Mouse (Mus musculus): ENCODE measurements at regions not wholly inside any gene's neighbourhood (a gene's known extent, or its start where the extent isn't known, plus 50 kb on each side); places are given as distances from the start of the nearest gene placed in this dataset.

DNA sequence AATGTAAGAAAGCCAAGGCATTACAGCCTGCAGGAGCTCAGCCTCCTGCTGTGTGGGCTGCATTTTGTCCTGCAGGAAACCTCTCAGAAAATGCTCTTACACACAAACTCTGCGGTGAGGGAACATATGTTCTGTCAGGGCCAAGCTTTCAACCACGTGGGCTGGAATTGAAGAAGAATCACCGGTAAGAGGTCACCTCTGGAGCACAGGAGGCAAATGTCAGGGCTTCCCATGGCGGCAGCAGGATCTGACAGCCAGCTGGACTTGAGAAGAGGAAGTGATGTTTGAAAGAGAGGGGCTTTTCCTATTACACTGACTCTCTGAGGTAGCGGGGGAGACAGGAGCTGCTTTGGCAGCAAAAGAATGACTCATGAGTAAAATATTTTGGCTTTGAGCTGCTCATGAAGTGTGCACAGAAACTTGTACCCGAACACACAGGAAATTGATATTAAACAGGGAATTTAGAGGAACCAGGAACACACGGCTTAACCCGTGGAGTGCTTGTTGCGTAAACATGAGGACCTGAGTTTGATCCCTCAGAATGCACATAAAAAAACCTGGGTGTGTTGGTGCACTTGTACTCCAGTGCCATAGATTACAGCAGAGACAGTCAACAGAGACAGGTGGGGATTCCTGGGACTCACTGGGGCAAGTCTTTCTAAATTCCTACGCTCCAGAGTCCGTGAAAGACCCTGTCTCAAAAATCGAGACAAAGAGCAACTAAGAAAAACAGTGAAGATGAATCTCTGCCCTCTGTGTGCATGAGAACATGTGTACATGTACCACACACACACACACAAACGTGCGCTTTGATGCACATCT lies 848.1 kb upstream of the A1bg start:
- DNase-seq (ENCODE audit: low read depth, low spot score), result no peak

DNA sequence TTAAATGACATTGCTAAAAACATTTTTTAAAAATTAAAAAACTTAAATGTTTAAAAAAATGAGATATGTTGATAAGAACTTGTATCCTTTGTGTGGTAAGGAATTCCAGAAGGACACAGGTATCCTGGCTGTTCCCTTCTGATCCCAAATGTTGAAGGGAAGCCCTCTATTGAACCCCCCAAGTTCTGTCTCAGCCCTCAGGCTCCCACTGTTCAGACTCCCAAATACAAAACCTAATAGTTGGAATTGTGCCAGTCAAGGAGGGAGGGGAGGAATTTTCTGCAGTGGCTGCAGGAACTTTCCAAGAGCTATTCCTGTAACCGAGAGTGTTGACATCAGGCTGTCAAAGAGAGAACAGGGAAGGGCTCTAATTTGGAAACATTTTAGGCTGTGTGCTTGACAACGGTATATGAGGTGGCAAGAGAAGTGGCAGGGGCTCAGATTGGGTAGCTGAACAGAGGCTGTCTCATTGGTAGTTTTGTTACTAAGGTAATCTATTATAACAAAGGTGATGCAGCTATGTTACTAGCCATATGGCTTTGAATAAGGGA lies 843.8 kb upstream of the A1bg start:
- no peak for DNase-seq (ENCODE audit: low read depth, low spot score)

DNA sequence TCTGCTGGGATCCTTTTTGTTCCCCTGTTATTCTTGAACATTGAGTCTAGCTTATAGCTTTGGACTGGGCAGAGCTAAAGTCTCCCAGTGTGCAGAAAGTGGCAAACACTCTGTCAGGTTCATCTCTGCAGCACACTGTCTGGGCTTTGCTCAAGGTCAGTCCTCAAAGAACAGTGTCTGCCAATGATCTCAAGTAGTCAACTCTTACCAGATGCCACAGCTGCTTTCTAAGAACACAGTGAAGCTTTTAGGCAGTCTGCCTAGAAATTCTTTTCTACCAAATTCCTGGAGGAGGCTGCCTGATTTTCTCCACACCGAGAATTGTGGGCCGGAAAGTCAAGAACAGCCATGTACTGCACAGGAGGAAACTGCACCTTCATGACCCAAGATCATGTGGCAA lies 831.0 kb upstream of the A1bg start:
- DNase-seq (ENCODE audit: low read depth, low spot score), result no peak

DNA sequence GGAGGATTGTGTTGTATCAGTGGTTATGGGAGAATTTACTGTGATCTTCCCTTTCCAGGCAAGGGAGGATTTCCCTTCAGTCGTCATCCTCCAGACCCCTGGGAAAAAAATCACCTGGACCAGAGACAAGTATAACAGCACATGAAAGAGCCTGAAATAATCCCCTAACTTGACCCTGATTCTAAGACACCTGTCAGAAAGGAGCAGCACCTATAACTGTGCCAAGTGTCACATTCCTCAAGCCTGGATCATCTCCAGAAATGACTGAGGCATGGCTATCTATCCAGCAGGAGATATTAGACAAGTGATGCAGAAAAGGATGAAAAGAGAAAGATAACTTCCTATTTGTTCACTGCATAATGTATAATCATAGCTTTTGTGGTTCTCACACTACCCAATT lies 800.9 kb upstream of the A1bg start:
- DNase-seq (ENCODE audit: low read depth, low spot score), result no peak

DNA sequence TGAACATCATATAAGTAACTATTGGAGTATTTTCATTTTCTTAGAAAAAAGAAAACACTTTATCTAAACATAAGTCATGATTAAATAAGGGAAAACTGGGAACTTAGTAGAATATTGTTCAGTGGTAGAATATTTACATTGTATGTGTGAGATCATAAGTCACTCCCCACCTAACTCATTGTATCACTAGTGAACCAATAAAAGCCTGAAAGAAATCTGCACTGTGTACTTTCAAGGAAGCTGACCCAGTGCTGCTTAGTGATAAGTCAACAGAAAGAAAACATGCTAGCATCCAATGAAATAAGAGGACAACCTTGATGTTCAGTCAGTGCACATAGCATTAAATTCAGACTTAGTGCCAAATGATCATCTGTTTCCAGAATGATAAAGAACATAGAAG lies 795.7 kb upstream of the A1bg start:
- no peak for DNase-seq (ENCODE audit: low read depth, low spot score)

DNA sequence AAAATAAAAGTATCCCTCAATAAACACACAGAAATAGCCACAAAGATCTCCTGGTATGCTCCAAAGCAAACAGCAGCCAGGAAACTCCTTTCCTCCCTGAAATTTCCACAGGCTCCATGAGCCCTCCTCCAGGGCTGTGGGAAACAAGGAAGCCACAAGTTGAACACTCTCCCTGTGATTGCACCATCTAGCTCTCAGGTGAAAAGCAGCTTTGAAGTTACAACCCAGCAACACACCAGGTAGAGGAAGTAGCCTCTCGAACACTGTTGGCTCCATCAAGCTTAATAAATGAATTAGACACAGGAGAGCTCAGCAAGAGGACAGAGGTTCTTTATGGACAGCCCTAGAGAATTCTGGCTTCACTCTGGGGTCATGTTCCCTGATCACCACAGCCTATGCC lies 794.4 kb upstream of the A1bg start:
- DNase-seq (ENCODE audit: low read depth, low spot score), result no peak

DNA sequence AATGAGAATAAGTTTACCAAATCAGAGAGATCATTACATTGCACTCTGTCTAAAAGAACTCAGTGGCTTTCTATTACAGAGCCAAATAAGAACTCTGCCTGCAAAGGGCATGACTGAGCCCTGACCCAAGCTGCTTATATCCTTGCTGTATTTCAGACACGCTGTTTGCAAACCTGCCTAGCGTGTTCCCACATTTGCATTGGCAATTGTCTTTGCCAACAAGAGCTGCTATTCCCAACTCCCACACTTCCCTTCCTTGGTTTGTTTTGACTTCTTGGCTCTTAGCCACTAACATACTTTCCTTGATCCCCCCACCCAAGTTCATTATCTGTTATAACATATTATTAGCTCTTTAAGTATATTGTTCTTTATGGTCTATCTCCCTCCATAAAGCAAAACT lies 791.1 kb upstream of the A1bg start:
- DNase-seq (ENCODE audit: low read depth, low spot score), result no peak

DNA sequence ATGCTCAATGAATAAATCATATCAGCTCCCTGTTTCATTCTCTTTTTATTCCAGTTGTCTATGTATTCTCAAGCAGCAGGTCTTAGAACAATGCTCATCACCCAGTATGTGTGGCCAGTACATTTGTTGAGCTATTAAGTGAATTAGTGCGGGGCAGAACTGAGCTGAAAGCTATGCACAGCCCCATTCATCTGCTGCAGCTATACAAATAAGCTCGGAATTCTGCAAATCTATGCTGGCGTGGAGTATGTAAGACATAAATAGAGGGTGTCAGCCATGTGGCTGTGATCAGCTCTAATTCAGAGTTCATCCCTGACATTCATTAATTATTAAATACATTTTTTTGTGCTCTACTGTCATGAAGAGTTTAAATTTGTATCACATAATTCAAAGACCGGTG lies 786.1 kb upstream of the A1bg start:
- no peak for DNase-seq (ENCODE audit: low read depth, low spot score)

DNA sequence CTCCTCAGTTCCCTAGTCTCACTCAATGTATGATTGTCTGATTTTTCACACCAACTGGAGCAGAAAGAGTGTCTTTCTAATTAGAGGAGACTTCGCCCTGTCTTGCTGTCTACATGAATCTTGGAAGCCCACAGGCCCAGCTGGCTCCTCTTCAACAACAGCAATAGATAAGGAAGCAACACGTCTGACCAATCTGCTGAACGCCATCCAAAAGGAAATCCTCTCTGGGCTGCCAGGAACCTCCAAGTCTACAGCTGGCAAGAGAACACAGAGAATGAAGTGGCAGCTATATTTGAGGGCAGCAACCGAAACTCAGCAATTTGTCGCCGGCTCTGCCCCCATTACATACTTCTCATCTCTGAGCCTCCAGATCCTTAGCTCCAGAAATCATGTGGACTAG lies 785.1 kb upstream of the A1bg start:
- DNase-seq (ENCODE audit: low read depth, low spot score), result no peak

DNA sequence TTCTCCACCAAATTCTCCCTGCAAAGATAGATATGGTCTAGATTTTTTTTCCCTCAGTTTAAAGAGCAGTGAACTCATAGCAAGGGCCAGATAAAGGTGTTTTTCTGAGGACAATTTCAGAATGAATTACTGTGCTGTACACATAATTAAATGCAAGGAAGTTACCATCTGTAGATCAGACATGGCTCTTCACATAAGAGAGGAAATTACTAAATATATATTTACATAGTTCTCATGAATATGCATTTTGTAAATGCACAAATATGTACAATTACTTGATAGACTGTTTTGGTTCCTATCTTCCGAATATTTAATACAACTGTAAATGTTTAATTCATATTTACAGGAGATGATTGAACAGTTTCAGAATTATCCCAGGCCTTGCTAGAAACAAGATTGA lies 769.9 kb upstream of the A1bg start:
- DNase-seq (ENCODE audit: low read depth, low spot score), result no peak

DNA sequence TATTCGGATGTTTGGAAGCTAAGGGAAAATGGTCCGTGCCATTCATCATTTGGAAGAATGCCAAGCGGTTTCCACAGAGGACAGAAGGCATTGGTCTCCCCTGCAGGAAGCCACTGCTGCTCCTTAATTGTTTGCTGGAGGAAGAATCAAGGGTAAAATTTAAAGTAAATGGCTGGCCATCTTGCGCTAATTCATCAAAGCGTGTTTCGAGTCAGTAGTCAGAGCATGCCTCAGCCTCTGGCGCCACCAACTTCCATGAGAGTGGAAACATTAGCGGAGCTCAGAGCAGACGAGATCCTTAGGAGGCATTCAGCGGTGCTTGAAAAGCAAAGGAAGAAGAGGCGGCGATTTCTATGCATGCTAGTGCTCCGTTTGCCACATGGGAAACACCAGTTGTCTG lies 767.6 kb upstream of the A1bg start:
- no peak for DNase-seq (ENCODE audit: low read depth, low spot score)

DNA sequence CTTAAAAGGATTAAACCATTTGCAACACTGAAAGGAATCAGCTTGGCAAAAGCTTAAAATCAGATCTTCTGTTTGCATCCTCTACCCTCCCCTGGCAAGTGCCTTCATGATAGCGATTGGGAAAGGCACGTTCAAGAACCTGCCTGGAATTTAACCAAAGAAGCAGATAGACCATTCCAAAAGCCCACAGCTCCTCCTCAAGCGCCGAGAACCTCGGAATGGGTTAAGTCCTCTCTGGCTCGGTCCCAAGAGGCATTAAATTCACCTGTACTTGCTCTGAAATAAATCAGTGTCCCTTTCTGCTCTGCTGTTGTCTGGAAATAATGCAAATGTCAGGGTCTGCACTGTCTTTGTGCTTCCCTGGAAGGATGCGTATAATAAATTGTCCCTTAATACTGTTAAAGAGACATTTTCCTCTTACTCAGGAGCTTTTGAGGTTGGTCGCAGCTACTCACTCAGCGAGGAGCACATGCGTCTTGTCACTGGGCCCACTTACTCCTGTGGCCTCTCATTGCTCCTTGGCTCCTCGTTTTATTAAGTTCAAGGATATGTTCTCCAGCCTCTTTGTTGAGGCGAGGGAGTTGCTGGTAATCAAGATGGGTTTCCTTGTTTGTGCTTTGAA lies 767.1 kb upstream of the A1bg start:
- DNase-seq (ENCODE audit: low read depth, low spot score), result no peak

DNA sequence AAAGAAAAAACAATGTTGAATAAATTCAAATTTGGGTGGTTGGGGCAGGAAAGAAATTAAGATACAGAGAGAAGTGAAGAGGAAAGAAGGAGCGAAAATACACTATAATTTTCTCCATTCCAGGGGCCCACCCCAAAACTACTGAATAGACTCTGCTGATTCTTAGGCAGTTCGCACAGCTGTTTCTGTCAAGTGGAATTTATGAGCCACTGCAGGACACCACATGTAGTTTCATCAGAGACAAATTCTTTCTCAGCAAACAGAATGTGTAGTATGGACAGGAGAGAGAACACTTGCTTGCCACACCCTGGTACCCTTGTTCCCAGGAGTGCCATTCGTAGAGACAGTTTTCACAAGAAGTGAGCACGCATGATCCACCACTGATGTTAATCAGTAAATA lies 760.2 kb upstream of the A1bg start:
- no peak for DNase-seq (ENCODE audit: low read depth, low spot score)

DNA sequence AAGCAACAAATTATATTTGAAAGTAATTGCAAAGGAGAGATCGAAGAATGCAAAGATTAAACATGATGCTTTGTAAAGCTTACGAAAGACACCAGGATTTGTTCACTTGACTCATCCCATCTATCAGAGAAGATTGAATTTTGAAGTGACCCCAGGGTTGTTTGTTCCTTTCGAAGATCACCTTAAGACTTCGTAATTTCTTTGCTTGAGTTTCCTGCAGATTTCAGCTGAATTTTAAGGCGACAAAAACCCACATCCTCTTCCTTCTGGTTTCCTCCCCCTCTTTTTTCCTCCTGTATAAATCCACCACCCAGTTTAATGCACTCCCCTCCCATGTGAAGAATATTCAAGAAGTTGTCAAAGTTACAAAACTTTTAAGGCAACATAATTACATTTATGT lies 747.7 kb upstream of the A1bg start:
- DNase-seq (ENCODE audit: low read depth, low spot score), result no peak

DNA sequence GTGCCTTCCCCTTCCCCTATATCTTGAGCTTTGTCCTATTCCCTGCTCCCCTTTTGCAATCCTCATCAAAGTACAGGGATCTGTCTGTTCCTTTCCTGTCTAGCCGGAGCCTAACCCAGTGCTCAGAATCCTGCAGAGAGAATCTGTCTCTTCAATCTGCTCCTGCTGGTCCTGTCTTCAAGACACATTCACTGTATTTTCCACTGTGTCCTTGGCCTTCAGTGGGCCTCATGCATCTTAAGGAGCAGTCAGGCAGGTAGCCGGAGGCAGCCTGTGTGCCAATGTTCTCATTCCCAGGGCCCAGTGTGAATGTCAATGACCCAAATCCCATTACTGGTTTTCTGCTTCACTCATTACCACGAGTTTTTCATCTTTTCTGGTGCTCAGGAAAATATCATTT lies 737.8 kb upstream of the A1bg start:
- DNase-seq (ENCODE audit: low read depth, low spot score), result no peak

DNA sequence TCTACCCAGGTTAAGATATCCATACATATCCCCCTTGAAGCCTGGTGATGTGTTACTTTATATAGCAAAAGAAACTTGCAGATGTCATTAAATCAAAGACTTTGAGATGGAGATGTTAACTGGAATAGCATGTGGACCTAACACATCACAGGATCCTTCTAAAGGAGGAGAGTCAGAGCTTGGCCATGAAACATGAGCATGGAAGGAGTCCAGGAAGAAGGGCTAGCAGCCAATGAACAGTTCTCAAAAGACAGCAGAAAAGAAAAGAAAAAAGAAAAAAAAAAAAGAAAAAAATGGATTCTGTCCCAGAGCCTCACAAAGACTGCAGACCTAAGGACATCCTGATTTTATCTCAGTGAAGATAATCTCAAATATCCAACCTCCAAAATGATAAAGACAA lies 734.1 kb upstream of the A1bg start:
- DNase-seq (ENCODE audit: low read depth, low spot score), result no peak

DNA sequence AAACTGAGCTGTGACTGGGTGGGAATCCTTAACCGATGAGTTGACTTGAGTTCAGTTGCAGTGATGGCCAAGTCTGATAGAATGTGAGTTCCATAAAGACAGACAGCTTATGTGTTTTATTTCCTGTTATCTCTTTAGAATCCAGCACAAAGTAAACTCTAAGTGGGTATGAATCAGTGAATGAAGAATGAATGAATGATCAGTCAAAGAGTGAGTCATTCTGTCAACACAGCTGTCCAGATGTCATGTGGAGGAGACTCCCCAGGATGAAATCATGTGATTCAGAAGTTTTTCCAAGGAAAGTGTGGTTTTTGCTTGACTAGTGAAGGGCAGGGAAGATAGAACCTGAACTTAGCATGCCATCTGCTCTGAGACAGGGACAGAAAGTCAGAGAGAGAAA lies 732.0 kb upstream of the A1bg start:
- no peak for DNase-seq (ENCODE audit: low read depth, low spot score)

DNA sequence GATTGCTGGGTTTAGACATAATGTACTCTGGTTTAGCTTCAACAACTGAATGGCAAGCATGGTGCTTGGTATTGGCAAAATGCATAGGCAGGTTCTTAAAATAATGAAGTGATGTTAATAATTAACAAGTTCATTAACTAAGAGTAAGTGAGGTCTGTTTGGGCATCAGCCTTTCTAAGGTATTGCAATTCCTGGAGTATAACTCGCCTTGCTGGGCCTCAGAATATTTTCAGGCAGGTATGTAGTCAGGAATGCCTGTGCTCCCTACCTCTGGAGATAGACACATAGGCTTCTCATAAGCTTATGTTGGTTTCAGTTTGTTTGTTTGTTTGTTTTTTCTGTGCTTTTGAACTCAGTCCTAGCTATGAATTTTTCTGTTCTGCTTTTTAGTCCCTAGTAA lies 731.0 kb upstream of the A1bg start:
- no peak for DNase-seq (ENCODE audit: low read depth, low spot score)

DNA sequence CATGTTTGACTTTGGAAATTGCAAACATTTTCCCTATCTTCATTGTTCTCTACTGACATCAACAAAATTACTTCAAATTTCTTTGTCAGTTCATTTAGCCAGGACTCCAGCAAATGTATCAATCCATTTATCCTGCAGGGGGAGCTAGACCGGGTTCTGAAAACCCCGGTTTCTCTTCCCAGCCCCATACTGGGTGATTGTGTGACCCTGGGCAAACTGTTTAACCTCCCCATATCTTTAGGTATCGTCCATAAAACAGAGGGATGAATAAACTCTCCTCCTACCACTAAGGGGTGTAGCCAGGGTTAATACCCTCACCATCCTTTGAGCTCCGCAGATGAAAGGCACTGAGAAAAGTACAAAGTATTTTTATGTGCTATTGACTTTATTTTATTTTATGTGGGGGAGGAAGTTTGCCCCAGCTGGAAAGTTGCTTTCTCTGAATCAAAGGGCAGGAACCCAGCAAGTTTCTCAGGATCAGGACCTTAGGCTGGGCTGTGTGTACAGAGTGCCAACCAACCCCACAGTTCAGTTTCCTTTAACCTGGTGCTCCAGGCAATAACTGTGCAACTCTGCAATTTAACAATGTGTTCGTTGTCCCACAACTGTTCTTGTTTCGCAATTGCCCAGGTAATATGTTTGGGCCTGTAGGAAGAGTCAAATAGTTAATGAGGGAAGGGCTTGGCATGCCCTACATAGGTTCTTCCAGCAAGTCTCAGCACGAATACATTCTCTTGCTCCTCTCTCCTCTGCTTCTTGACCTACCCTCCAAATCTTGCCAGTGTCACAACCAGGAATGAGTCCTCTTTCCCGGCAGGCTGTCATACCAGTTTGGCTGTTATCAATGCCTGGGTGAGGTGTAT lies 696.1 kb upstream of the A1bg start:
- DNase-seq (ENCODE audit: low read depth, low spot score), result no peak

DNA sequence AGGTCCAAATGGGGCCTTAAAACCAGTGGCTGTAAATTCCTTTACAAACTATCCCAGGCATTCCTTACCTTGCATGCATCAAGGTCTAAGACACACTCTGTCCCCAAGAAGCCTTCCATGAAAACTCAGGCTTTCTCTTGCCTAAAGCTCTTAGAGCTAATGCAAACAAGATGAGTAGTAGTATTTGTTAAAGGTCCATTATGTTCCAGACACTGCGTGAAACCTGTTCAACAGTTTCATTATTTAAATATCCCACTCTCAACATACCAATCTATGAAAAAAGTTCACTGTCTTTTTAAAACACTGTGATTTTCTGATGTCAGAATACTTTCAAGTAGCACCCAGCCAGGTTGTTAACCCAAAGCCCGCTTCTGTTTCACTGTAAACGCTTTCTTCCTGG lies 687.9 kb upstream of the A1bg start:
- DNase-seq (ENCODE audit: low read depth, low spot score), result no peak

DNA sequence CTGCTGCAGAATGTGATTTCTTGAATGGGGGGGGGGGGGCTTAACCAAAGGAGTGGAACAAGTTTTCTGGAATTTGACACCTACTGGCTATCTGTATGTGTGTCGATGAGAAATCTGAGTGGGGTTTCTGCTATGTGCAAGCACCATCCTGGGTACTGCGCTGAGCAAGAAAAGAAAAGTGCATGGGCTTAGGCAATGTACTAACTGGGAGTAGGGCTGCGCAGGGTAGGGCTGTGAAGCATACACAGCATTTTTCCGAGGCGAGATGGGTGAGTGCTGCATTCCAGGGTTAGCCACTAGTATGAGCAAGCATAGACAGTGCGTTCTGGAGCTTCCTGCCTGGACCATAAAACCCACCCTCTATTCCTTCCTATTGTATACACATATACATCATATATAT lies 686.8 kb upstream of the A1bg start:
- DNase-seq (ENCODE audit: low read depth, low spot score), result no peak

DNA sequence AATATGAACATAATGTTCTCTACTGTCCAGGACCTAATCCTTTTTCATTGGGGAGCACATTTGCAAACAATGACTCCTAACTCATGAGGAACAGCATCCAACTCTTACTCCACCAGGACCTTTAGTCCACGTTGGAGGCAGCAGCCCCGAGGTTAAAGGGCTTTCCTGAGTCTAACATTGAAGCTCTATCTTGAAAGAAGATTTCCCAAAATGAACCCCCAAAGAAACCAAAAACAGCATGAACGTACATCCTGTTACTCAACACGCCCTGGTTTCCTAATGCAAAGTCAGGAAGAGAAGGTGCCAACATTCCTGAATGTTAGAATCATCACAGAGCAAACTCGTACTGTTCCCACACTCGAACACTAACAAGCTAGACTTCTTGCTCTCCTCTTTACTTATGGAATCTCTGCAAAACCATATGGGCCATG lies 685.5 kb upstream of the A1bg start:
- DNase-seq (ENCODE audit: low read depth, low spot score), result no peak
